Mouse (Mus musculus): ENCODE data around the gene Gucy2g. TPM values are rescaled to one million over a fixed set of nuclear protein-coding genes. Genes with fewer than 3 reads are reported as not detected.

The Gucy2g gene
- polyA plus RNA-seq, 1 experiment from 2014 or later, result 0.17 TPM

GRCm38 (mm10) chr19:55251383-55252124, 10.5 kb upstream of the Gucy2g start, which contains the start of gene Acsl5:
Acsl5 (plus strand) TSS chr19:55251938.
- WGBS, result 66% methylated on average over 9 of the region's 9 CpGs
- H3K9ac ChIP-seq (ENCODE audit: low read depth, low read length), result peak within 1 kb of the TSS; percentile 78
- H3K27ac ChIP-seq (ENCODE audit: low read depth, low read length), result peak within 1 kb of the TSS; percentile 95
- no peaks in the 10 kb centered on the region for H3K9me3 ChIP-seq (ENCODE audit: control insufficient read depth)
- no peaks in the 10 kb centered on the region for H3K27me3 ChIP-seq (replicated peaks; ENCODE audit: control insufficient read depth, insufficient read depth, low read length)
- H3K4me1 ChIP-seq (replicated peaks; ENCODE audit: control insufficient read depth, insufficient read depth, low read length), result peaks cover 7% of the 10 kb centered on the region
- peak within 1 kb of the TSS; percentile 51 for H3K4me2 ChIP-seq (replicated peaks; ENCODE audit: low read depth)
- peak within 1 kb of the TSS; percentile 74 for H3K4me3 ChIP-seq (ENCODE audit: low read depth, low read length)
- no peak for TF ChIP-seq CTCF (IDR thresholded peaks at IDR 0.05; ENCODE audit: low read depth)
- ATAC-seq, result no peak
- no peaks in the 10 kb centered on the region for H3K36me3 ChIP-seq (ENCODE audit: control insufficient read depth, insufficient read depth)

- H3K4me1 ChIP-seq (replicated peaks; ENCODE audit: control insufficient read depth, insufficient read depth, low read length), result peaks cover 7% of the 10 kb centered on the region
- ATAC-seq, result no peak
- H3K27me3 ChIP-seq (replicated peaks; ENCODE audit: control insufficient read depth, insufficient read depth, low read length), result no peaks in the 10 kb centered on the region
- no peaks in the 10 kb centered on the region for H3K9me3 ChIP-seq (ENCODE audit: control insufficient read depth)
- H3K9ac ChIP-seq (ENCODE audit: low read depth, low read length), result no peak overlapping the region
- H3K4me3 ChIP-seq (ENCODE audit: low read depth, low read length), result no peak overlapping the region
- no peak for TF ChIP-seq CTCF (IDR thresholded peaks at IDR 0.05; ENCODE audit: low read depth)
- no peak overlapping the region for H3K4me2 ChIP-seq (replicated peaks; ENCODE audit: low read depth)
- H3K27ac ChIP-seq (ENCODE audit: low read depth, low read length), result peak overlapping the region; percentile 95
- H3K36me3 ChIP-seq (ENCODE audit: control insufficient read depth, insufficient read depth), result no peaks in the 10 kb centered on the region
- 61% methylated on average over 5 of the region's 5 CpGs for WGBS
These were observed 9.4 kb upstream of the Gucy2g start for GRCm38 (mm10) chr19:55250451-55250850.

GRCm38 (mm10) chr19:55247991-55248520, 7.0 kb upstream of the Gucy2g start:
- Histone ChIP-seq H3K27me3 (replicated peaks; ENCODE audit: control insufficient read depth, insufficient read depth, low read length) (no peaks in the 10 kb centered on the region), H3K9me3 (ENCODE audit: control insufficient read depth) (no peaks in the 10 kb centered on the region), H3K36me3 (ENCODE audit: control insufficient read depth, insufficient read depth) (no peaks in the 10 kb centered on the region), H3K4me3 (ENCODE audit: low read depth, low read length) (no peak overlapping the region), H3K27ac (ENCODE audit: low read depth, low read length) (peak overlapping the region; percentile 95), H3K4me1 (replicated peaks; ENCODE audit: control insufficient read depth, insufficient read depth, low read length) (peaks cover 7% of the 10 kb centered on the region), H3K9ac (ENCODE audit: low read depth, low read length) (no peak overlapping the region), H3K4me2 (replicated peaks; ENCODE audit: low read depth) (0 out of 2 replicates have a peak overlapping the region, but pooled peaks have one; percentile 17)
- no peak for TF ChIP-seq CTCF (IDR thresholded peaks at IDR 0.05; ENCODE audit: low read depth)
- ATAC-seq, result peak; percentile 86
- WGBS, result 28% methylated on average over 9 of the region's 9 CpGs

- H3K27ac ChIP-seq (ENCODE audit: low read depth, low read length), result peak overlapping the region; percentile 95
- H3K9ac ChIP-seq (ENCODE audit: low read depth, low read length), result no peak overlapping the region
- peaks cover 7% of the 10 kb centered on the region for H3K4me1 ChIP-seq (replicated peaks; ENCODE audit: control insufficient read depth, insufficient read depth, low read length)
- H3K27me3 ChIP-seq (replicated peaks; ENCODE audit: control insufficient read depth, insufficient read depth, low read length), result no peaks in the 10 kb centered on the region
- WGBS, result 51% methylated on average over 5 of the region's 5 CpGs
- H3K4me3 ChIP-seq (ENCODE audit: low read depth, low read length), result no peak overlapping the region
- H3K4me2 ChIP-seq (replicated peaks; ENCODE audit: low read depth), result 0 out of 2 replicates have a peak overlapping the region, but pooled peaks have one; percentile 17
- no peak for TF ChIP-seq CTCF (IDR thresholded peaks at IDR 0.05; ENCODE audit: low read depth)
- no peaks in the 10 kb centered on the region for H3K36me3 ChIP-seq (ENCODE audit: control insufficient read depth, insufficient read depth)
- peak; percentile 70 for ATAC-seq
- no peaks in the 10 kb centered on the region for H3K9me3 ChIP-seq (ENCODE audit: control insufficient read depth)
These were observed 6.5 kb upstream of the Gucy2g start for GRCm38 (mm10) chr19:55247563-55247962.

- H3K27ac ChIP-seq (ENCODE audit: low read depth, low read length), result peak overlapping the region; percentile 68
- peak; percentile 73 for TF ChIP-seq CTCF (IDR thresholded peaks at IDR 0.05; ENCODE audit: low read depth)
- WGBS, result 30% methylated on average over 7 of the region's 7 CpGs
These were observed 3.8 kb upstream of the Gucy2g start for GRCm38 (mm10) chr19:55244791-55245231.

GRCm38 (mm10) chr19:55239766-55240426, 1.1 kb downstream of the Gucy2g start:
- no peaks in the 10 kb centered on the region for H3K9me3 ChIP-seq (ENCODE audit: control insufficient read depth)
- TF ChIP-seq CTCF (IDR thresholded peaks at IDR 0.05; ENCODE audit: low read depth), result no peak
- no peaks in the 10 kb centered on the region for H3K4me1 ChIP-seq (replicated peaks; ENCODE audit: control insufficient read depth, insufficient read depth, low read length)
- no peaks in the 10 kb centered on the region for H3K36me3 ChIP-seq (ENCODE audit: control insufficient read depth, insufficient read depth)
- no peak overlapping the region; the same call in 1 of the 2 replicates for H3K9ac ChIP-seq (ENCODE audit: low read depth, low read length)
- no peak overlapping the region for H3K4me2 ChIP-seq (replicated peaks; ENCODE audit: low read depth)
- H3K27me3 ChIP-seq (replicated peaks; ENCODE audit: control insufficient read depth, insufficient read depth, low read length), result no peaks in the 10 kb centered on the region
- H3K27ac ChIP-seq (ENCODE audit: low read depth, low read length), result no peak overlapping the region
- ATAC-seq, result no peak
- H3K4me3 ChIP-seq (ENCODE audit: low read depth, low read length), result no peak overlapping the region
- WGBS, result 72% methylated on average over 6 of the region's 6 CpGs

More at GRCm38 (mm10) chr19:55244791-55245231, 3.8 kb upstream of the Gucy2g start:
- Histone ChIP-seq H3K36me3 (ENCODE audit: control insufficient read depth, insufficient read depth) (no peaks in the 10 kb centered on the region), H3K27me3 (replicated peaks; ENCODE audit: control insufficient read depth, insufficient read depth, low read length) (no peaks in the 10 kb centered on the region), H3K4me3 (ENCODE audit: low read depth, low read length) (no peak overlapping the region), H3K4me1 (replicated peaks; ENCODE audit: control insufficient read depth, insufficient read depth, low read length) (no peaks in the 10 kb centered on the region), H3K9ac (ENCODE audit: low read depth, low read length) (no peak overlapping the region), H3K4me2 (replicated peaks; ENCODE audit: low read depth) (no peak overlapping the region), H3K9me3 (ENCODE audit: control insufficient read depth) (no peaks in the 10 kb centered on the region)
- ATAC-seq, result peak; percentile 48
